Mouse (Mus musculus) monocyte, adult 2 months (primary cell): ENCODE results near the gene Nyap2.

Source experiments
- DNase-seq, 2 experiments: peaks; one replicate each; pipeline ENCODE4 v3.0.0; 2022; ENCODE audit warnings: low spot score in 2 of 2, low read depth in 1 of 2

Gene Nyap2

GRCm38 (mm10) chr1:81076831-81077664, at the start of gene Nyap2:
Gene Nyap2 (plus strand): TSS chr1:81076950.
- no peak for DNase-seq

GRCm38 (mm10) chr1:81042907-81043868, 33.6 kb upstream of the Nyap2 start:
- DNase-seq: no peak

- DNase-seq: no peak
Observed at GRCm38 (mm10) chr1:81058340-81058739, 18.4 kb upstream of the Nyap2 start.

GRCm38 (mm10) chr1:81058835-81059234, 17.9 kb upstream of the Nyap2 start:
- DNase-seq: no peak

- DNase-seq: no peak
Observed at GRCm38 (mm10) chr1:81062811-81063210, 13.9 kb upstream of the Nyap2 start.

- no peak for DNase-seq
Observed at GRCm38 (mm10) chr1:81076259-81076658, 491 bp upstream of the Nyap2 start.

- DNase-seq: no peak
Observed at GRCm38 (mm10) chr1:81077665-81078314, 1.0 kb downstream of the Nyap2 start.

GRCm38 (mm10) chr1:81087485-81087884, 10.7 kb downstream of the Nyap2 start:
- DNase-seq: no peak

- DNase-seq: no peak
Observed at GRCm38 (mm10) chr1:81090400-81090799, 13.7 kb downstream of the Nyap2 start.

- DNase-seq: no peak
Observed at GRCm38 (mm10) chr1:81090979-81091378, 14.2 kb downstream of the Nyap2 start.

GRCm38 (mm10) chr1:81092056-81092455, 15.3 kb downstream of the Nyap2 start:
- no peak for DNase-seq

- DNase-seq: no peak
Observed at GRCm38 (mm10) chr1:81092886-81093285, 16.1 kb downstream of the Nyap2 start.

- DNase-seq: no peak
Observed at GRCm38 (mm10) chr1:81098950-81099349, 22.2 kb downstream of the Nyap2 start.

- DNase-seq: no peak
Observed at GRCm38 (mm10) chr1:81101749-81102148, 25.0 kb downstream of the Nyap2 start.

- no peak for DNase-seq
Observed at GRCm38 (mm10) chr1:81119732-81120131, 43.0 kb downstream of the Nyap2 start.

- no peak for DNase-seq
Observed at GRCm38 (mm10) chr1:81132007-81132712, 55.4 kb downstream of the Nyap2 start.

GRCm38 (mm10) chr1:81143855-81144254, 67.1 kb downstream of the Nyap2 start:
- no peak for DNase-seq

GRCm38 (mm10) chr1:81145576-81145975, 68.8 kb downstream of the Nyap2 start:
- no peak for DNase-seq

GRCm38 (mm10) chr1:81169245-81169644, 92.5 kb downstream of the Nyap2 start:
- no peak for DNase-seq

GRCm38 (mm10) chr1:81172703-81173102, 96.0 kb downstream of the Nyap2 start:
- no peak for DNase-seq

- no peak for DNase-seq
Observed at GRCm38 (mm10) chr1:81173303-81173702, 96.6 kb downstream of the Nyap2 start.
